Mouse (Mus musculus): ENCODE data around the gene Flvcr1. TPM values are rescaled to one million over a fixed set of nuclear protein-coding genes. Genes with fewer than 3 reads are reported as not detected.
A peak's percentile ranks its signal among the peaks of the same experiment; 100 is the strongest.
"Not testable (repeated sequence)": the region's sequence is repeated elsewhere in the genome, so short reads cannot be mapped to it uniquely, and the experiment has no call there.

Flvcr1 gene
- total RNA-seq, 2 experiments from 2014 or later = 8.8 to 10.3 TPM

- intact Hi-C loops (cut with DNase I) = no loop called here
Measured at GRCm38 (mm10) chr1:191042688-191043087, 16.7 kb upstream of the Flvcr1 start.

DNA sequence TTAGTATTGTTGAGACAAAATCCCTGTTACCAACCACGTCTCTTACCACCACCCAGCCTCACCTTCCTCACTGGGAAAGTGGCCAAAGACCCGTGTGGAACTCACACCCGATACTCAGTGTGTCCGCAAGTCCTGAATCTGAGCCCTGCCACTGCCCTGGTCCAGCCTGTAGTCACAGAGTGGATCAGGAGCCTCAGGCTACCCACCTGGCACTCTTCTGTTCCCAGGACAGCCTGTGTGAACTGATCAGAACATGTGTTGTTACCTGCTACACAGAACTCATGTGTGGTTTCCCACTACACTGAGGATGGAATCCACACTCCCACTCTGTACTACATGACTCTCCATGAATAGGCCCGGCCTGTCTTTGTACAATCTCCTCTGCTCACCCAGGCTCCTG lies 16.1 kb upstream of the Flvcr1 start:
- intact Hi-C loops (cut with DNase I) = no loop called here
- no peak for DNase-seq

More at GRCm38 (mm10) chr1:191042688-191043087, 16.7 kb upstream of the Flvcr1 start:
- DNase-seq = no peak

- intact Hi-C loops (cut with DNase I) = no loop called here
Measured at GRCm38 (mm10) chr1:191041352-191041751, 15.4 kb upstream of the Flvcr1 start.

GRCm38 (mm10) chr1:191037999-191038398 lies 12.0 kb upstream of the Flvcr1 start:
- intact Hi-C loops (cut with DNase I) = no loop called here
- no peak for DNase-seq

More at GRCm38 (mm10) chr1:191041352-191041751, 15.4 kb upstream of the Flvcr1 start:
- DNase-seq = no peak

GRCm38 (mm10) chr1:191036554-191037334 lies 10.8 kb upstream of the Flvcr1 start, which contains the start of gene Spata45:
Gene Spata45, plus strand, starts transcription at chr1:191036639.
- DNase-seq = no peak
- intact Hi-C loops (cut with DNase I) = no loop called here

GRCm38 (mm10) chr1:191035649-191036048 lies 9.7 kb upstream of the Flvcr1 start:
- intact Hi-C loops (cut with DNase I) = no loop called here
- DNase-seq = no peak

- intact Hi-C loops (cut with DNase I); DNase-seq: not testable (repeated sequence)
Measured at GRCm38 (mm10) chr1:191030922-191031425, 5.0 kb upstream of the Flvcr1 start.

DNA sequence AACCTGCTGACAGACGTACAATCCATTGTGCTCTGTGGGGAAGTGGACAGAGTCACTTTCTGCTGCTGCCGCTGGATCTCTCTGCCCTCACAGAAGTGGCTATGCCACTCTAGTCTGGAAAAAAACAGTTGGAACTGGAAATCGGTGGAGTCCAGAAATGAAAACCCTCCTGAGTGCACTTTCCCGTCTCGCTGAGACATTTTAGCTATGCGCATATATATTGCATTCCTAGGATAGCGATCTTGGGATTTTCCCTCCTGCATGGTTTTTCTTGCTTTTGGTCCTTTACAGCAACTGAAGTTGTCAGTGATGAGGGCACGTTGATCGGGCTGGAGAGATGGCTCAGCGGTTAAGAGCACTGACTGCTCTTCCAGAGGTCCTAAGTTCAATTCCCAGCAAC lies 4.2 kb upstream of the Flvcr1 start:
- intact Hi-C loops (cut with DNase I) = no loop called here
- DNase-seq = no peak

DNA sequence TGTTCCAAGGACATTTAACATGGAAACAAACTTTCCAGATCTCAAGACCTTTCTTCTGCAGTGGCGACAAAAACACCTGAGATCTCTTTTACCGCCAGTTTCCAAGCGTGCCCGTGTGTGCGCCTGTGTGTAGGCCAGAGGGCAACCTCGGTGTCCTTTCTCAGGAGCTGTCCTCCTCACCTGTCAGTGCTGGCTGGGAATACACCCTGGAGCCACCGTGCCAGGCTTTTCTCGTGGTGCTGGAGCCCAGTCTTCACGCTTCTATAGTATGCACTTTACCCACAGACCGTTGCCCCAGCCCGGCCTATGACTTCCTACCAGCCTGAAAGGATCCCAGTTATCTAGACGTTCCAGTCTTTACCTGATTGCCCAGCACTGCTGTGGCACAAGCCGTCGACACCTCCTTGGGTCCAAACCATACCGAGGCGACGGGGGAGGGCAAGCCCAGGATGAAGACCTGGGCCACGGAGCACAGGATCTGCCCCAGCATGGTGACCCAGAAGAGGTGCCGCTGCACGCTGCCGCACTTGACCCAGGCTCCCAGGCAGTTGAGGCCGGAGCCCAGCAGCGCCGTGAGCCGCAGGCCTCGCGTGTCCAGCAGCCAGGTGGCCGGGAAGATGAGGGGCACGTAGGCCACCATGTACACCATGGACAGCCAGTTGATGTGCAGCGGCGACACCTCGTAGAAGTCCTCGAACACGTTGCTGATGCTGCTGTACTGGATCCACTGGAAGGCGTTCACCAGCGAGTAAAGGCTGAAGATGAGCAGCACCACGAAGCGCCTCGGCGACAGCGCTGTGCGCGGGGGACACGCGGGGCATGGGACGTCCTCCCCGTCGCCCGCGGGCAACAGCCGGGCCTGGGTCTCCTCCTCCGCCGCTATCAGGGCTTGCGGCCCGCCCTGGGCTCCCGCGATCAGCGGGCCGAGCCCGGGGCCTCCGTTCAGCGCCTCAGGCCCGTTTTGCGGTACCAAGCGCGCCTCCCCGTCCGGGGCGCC lies 644 bp downstream of the Flvcr1 start:
- intact Hi-C loops (cut with DNase I) = no loop called here
- DNase-seq = peak; percentile 24 to 28

- DNase-seq; intact Hi-C loops (cut with DNase I): not testable (repeated sequence)
Measured at GRCm38 (mm10) chr1:191023806-191024205, 2.2 kb downstream of the Flvcr1 start.

GRCm38 (mm10) chr1:191023140-191023539 lies 2.8 kb downstream of the Flvcr1 start:
- no peak for DNase-seq

DNA sequence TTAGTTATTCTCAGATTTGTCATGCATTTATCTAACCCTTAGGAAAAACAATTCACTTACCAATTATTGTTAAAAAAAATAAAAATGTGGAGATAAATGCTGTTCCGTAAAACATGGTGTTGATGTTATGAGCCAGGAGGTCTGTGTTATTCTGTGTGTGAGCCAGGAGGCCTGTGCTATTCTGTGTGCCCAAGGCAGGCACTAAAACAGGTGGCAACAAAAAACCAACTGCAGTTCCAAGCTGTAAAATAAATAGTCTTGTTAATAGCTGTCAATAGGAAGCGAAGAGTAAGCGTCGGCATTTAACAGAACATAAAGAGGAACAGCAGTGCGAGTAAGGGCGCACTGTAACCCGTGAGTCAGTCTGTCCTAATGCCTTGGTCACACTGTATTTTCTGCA lies 4.9 kb downstream of the Flvcr1 start:
- intact Hi-C loops (cut with DNase I) = no loop called here

More at GRCm38 (mm10) chr1:191023140-191023539, 2.8 kb downstream of the Flvcr1 start:
- intact Hi-C loops (cut with DNase I) = no loop called here

DNA sequence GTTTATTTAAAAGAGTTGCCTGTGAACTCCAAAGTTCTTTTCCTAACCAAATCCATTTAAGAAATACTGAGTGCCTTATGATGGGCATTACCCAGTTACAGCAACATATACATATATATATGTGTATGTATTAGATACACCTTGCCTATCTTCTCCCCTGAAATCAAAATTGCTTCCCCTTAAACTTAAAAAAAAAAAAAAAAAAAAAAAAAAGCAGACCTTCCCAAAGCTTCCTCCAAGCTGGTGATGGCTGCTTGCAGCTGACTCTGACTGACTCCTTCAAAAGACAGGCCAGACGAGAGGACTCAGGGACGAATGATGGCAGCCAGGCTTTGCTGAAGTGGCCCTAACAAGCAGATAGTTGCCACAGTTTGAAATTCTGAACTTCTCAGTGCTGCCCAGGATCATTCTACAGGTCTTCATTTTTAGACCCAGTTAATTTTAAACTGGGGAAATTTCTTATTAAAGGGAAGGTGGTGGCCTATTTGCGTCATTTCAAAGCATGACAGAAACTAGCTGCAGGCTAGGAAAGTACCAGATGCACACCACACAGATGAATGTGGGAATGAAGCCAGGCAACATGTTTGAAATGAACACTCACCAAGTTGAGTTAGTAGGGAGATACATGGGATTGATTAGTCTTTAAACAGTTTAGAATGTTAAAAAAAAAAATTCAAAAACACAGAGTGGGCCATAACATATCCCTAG lies 5.6 kb downstream of the Flvcr1 start:
- no peak for DNase-seq
- intact Hi-C loops (cut with DNase I) = no loop called here

More for the DNA sequence above, 4.9 kb downstream of the Flvcr1 start:
- DNase-seq = no peak

GRCm38 (mm10) chr1:191019803-191020202 lies 6.2 kb downstream of the Flvcr1 start:
- DNase-seq = no peak
- intact Hi-C loops (cut with DNase I) = no loop called here

GRCm38 (mm10) chr1:191014271-191014670 lies 11.7 kb downstream of the Flvcr1 start:
- intact Hi-C loops (cut with DNase I) = loop anchor here (5.0 kb wide), 1 partner anchor 118 kb away; no protein-coding TSS in a partner anchor
- no peak for DNase-seq

GRCm38 (mm10) chr1:191008707-191009106 lies 17.3 kb downstream of the Flvcr1 start:
- DNase-seq = no peak
- intact Hi-C loops (cut with DNase I) = no loop called here

DNA sequence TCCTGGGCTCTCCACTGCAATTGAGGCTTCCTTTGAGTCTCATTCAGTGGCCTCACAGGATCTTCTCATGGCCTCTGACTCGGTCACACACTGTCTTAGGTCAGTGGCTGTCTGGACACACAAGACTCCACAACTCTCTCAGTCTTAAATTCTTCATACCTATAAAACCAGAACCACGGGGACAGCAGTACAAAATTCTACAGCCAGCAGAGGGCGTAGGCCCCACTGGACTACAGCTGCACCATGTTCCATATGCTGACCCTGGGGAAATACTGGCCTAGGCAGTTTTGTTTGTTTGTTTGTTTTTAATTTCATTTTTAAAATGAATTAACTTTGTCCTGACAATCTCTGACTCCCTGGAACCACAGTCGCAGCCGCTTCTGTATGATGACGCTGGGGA lies 23.8 kb downstream of the Flvcr1 start:
- DNase-seq = no peak
- intact Hi-C loops (cut with DNase I) = loop anchor here (5.0 kb wide), 1 partner anchor 75 kb away; no protein-coding TSS in a partner anchor

- intact Hi-C loops (cut with DNase I) = loop anchor here (5.0 kb wide), 1 partner anchor 77 kb away; no protein-coding TSS in a partner anchor
- DNase-seq = no peak
Measured at GRCm38 (mm10) chr1:191000686-191001085, 25.3 kb downstream of the Flvcr1 start.

DNA sequence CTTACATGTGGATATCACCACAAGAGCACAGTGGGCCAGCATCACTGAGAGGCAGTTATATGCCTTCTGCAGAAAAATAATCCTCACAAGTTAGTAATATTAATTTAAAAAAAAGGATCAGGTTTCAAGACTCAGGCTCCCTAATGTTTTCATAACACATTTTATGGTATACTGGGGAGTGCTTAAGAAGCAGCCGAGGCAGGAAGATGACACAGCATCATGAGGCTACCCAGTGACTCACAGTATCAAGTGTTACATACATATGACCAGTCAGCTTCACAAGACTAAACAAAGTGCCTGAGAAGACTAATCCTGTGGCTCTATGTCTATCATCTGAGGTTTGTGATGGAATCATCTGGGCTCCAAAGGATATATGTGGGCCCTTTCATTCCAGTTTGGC lies 27.9 kb downstream of the Flvcr1 start:
- intact Hi-C loops (cut with DNase I) = no loop called here

GRCm38 (mm10) chr1:190996346-190996877 lies 29.5 kb downstream of the Flvcr1 start:
- peak in 1 of 2 experiments; percentile 14 for DNase-seq
- intact Hi-C loops (cut with DNase I) = no loop called here

More for the DNA sequence above, 27.9 kb downstream of the Flvcr1 start:
- DNase-seq = no peak
